Mouse (Mus musculus) forebrain, embryonic 10.5 days (tissue): ENCODE measurements at regions not wholly inside any gene's neighbourhood (a gene's known extent, or its start where the extent isn't known, plus 50 kb on each side); places are given as distances from the start of the nearest gene placed in this dataset. TPM values are rescaled to one million over a fixed set of nuclear protein-coding genes. Genes with fewer than 3 reads are reported as not detected.

ENCODE experiments used
- DNase-seq: peaks from one replicate; pipeline ENCODE4 v3.0.0-alpha.2; 2017; ENCODE audit warnings: low spot score; ENCODE audit errors: extremely low spot score
- H3K27ac ChIP-seq: fragments of 300-500 bp; sonication (generic); 2 replicates; pipeline ENCODE4 v1.5.1; 2016; ENCODE audit warnings: mild to moderate bottlenecking
- H3K27me3 ChIP-seq: fragments of 300-500 bp; sonication (generic); 2 replicates; pipeline ENCODE4 v1.6.1; 2016; ENCODE audit warnings: mild to moderate bottlenecking; ENCODE audit not compliant: poor library complexity, severe bottlenecking
- H3K36me3 ChIP-seq: fragments of 300-500 bp; sonication (generic); replicated peaks from 2 replicates; pipeline ENCODE4 v1.6.1; 2016; ENCODE audit warnings: mild to moderate bottlenecking, moderate library complexity
- H3K4me1 ChIP-seq: fragments of 300-500 bp; sonication (generic); 2 replicates; pipeline ENCODE4 v1.6.1; 2016
- H3K4me3 ChIP-seq: fragments of 300-500 bp; sonication (generic); 2 replicates; pipeline ENCODE4 v1.5.1; 2016; ENCODE audit warnings: mild to moderate bottlenecking, moderate library complexity
- H3K9me3 ChIP-seq: fragments of 300-500 bp; sonication (generic); 2 replicates; pipeline ENCODE4 v1.6.1; 2016; ENCODE audit warnings: mild to moderate bottlenecking, moderate library complexity
- WGBS: fragments of 180-500 bp; shearing (Covaris S2); methylation state at CpG from one replicate; pipeline ENCODE4 v1.1.7; 2016; 5-methylcytosine and 5-hydroxymethylcytosine counted together
- microRNA-seq: library from miRNA; unstranded; fragments of <30 nt; microRNA quantifications from one replicate; pipeline ENCODE4, GENCODE M21; 2017

GRCm38 (mm10) chr6:107426529-107426928, 103.0 kb upstream of the Lrrn1 start:
- WGBS, result 82% methylated on average over 3 of the region's 3 CpGs
- H3K27me3 ChIP-seq, result no peaks in the 10 kb centered on the region
- no peak for DNase-seq
- H3K27ac ChIP-seq, result no peak overlapping the region
- no peaks in the 10 kb centered on the region for H3K9me3 ChIP-seq
- peaks cover 20% of the 10 kb centered on the region for H3K4me1 ChIP-seq
- no peaks in the 10 kb centered on the region for H3K36me3 ChIP-seq
- no peak overlapping the region for H3K4me3 ChIP-seq

- 87% methylated on average over 4 of the region's 4 CpGs for WGBS
- no peaks in the 10 kb centered on the region for H3K27me3 ChIP-seq
- no peaks in the 10 kb centered on the region for H3K9me3 ChIP-seq
- DNase-seq, result no peak
- no peak overlapping the region for H3K4me3 ChIP-seq
- peak overlapping the region; percentile 30; the same call in 1 of the 2 replicates for H3K27ac ChIP-seq
- peaks cover 37% of the 10 kb centered on the region for H3K4me1 ChIP-seq
- H3K36me3 ChIP-seq, result no peaks in the 10 kb centered on the region
Measured at GRCm38 (mm10) chr6:107431033-107431432, 98.5 kb upstream of the Lrrn1 start.

- Histone ChIP-seq H3K9me3 (no peaks in the 10 kb centered on the region), H3K36me3 (no peaks in the 10 kb centered on the region), H3K27ac (no peak overlapping the region), H3K4me1 (no peaks in the 10 kb centered on the region), H3K27me3 (no peaks in the 10 kb centered on the region), H3K4me3 (no peak overlapping the region)
- WGBS, result 78% methylated on average over 1 of the region's 1 CpGs
- no peak for DNase-seq
Measured at GRCm38 (mm10) chr6:107442058-107442457, 87.5 kb upstream of the Lrrn1 start.

- peaks cover 11% of the 10 kb centered on the region for H3K27me3 ChIP-seq
- WGBS, result 85% methylated on average over 3 of the region's 3 CpGs
- H3K4me1 ChIP-seq, result no peaks in the 10 kb centered on the region
- no peaks in the 10 kb centered on the region for H3K36me3 ChIP-seq
- H3K4me3 ChIP-seq, result no peak overlapping the region
- H3K27ac ChIP-seq, result no peak overlapping the region
- H3K9me3 ChIP-seq, result no peaks in the 10 kb centered on the region
- no peak for DNase-seq
Measured at GRCm38 (mm10) chr6:107444336-107444735, 85.2 kb upstream of the Lrrn1 start.

- H3K4me3 ChIP-seq, result no peak overlapping the region
- peaks cover 15% of the 10 kb centered on the region for H3K4me1 ChIP-seq
- peaks cover 3% of the 10 kb centered on the region; the same call in 1 of the 2 replicates for H3K9me3 ChIP-seq
- no peaks in the 10 kb centered on the region for H3K36me3 ChIP-seq
- 94% methylated on average over 1 of the region's 1 CpGs for WGBS
- no peak for DNase-seq
- H3K27ac ChIP-seq, result no peak overlapping the region
- no peaks in the 10 kb centered on the region for H3K27me3 ChIP-seq
Measured at GRCm38 (mm10) chr6:107459220-107459619, 70.3 kb upstream of the Lrrn1 start.

- Histone ChIP-seq H3K27me3 (no peaks in the 10 kb centered on the region), H3K4me1 (peaks cover 15% of the 10 kb centered on the region), H3K4me3 (no peak overlapping the region), H3K27ac (peak overlapping the region; percentile 6; the same call in 1 of the 2 replicates), H3K36me3 (no peaks in the 10 kb centered on the region), H3K9me3 (peaks cover 3% of the 10 kb centered on the region; the same call in 1 of the 2 replicates)
- peak; percentile 17 for DNase-seq
- 8% methylated on average over 2 of the region's 2 CpGs for WGBS
Measured at GRCm38 (mm10) chr6:107462440-107462839, 67.1 kb upstream of the Lrrn1 start.

- H3K27ac ChIP-seq, result no peak overlapping the region
- WGBS, result 90% methylated on average over 2 of the region's 2 CpGs
- no peak for DNase-seq
Measured at GRCm38 (mm10) chr6:107473395-107473794, 56.2 kb upstream of the Lrrn1 start.

GRCm38 (mm10) chr6:107474125-107474524, 55.4 kb upstream of the Lrrn1 start:
- Histone ChIP-seq H3K27me3 (no peaks in the 10 kb centered on the region), H3K27ac (no peak overlapping the region), H3K36me3 (no peaks in the 10 kb centered on the region), H3K9me3 (no peaks in the 10 kb centered on the region), H3K4me1 (peaks cover 7% of the 10 kb centered on the region), H3K4me3 (no peak overlapping the region)
- 76% methylated on average over 4 of the region's 4 CpGs for WGBS
- DNase-seq, result no peak

More at GRCm38 (mm10) chr6:107473395-107473794, 56.2 kb upstream of the Lrrn1 start:
- Histone ChIP-seq H3K27me3 (no peaks in the 10 kb centered on the region), H3K4me1 (peaks cover 10% of the 10 kb centered on the region), H3K36me3 (no peaks in the 10 kb centered on the region), H3K9me3 (no peaks in the 10 kb centered on the region), H3K4me3 (no peak overlapping the region)

Small RNA genes in the stretch of these regions (microRNA-seq; reads per million reads assigned to microRNA genes)
- not detected for gene Gm27690
